Mouse (Mus musculus) urinary bladder, postnatal 25 days (tissue): ENCODE data around the gene S100a13.
A peak's percentile ranks its signal among the peaks of the same experiment; 100 is the strongest.

Source experiments
- DNase-seq: peaks from one replicate; pipeline ENCODE4 v3.0.0; 2022; ENCODE audit warnings: low spot score

Gene S100a13

GRCm38 (mm10) chr3:90513796-90514590 is at the start of gene S100a13, which contains the start of gene S100a1:
Gene S100a13 (plus strand): TSS chr3:90514435.
Gene S100a1 (minus strand): TSS chr3:90514392.
- DNase-seq = peak; percentile 61

DNA sequence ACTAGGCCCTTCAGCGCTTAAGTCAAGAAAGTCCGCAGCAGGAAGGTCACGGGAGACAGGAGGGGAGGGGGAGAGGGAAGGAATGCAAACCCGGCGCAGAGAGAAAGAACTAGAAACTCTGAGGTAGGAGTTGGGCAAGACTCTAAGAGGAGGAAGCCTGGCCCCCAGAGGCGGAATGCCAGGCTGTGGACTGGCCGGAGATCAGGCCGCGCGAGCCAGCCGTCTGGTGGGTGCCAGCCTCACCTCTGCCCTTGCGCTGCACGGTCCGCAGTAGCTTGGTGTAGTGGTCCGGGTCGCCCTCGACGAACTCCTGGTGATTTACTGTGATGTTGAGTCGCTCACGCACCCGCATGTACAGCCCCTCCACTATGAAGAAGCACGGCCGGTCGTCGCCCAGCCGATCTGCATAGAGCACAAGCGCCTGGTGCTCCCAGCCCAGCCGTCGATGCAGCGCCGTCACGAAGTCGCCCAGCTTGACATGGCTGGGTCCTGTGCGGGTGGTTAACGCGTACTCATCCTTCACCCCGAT is 49.6 kb upstream of the S100a13 start:
- DNase-seq = no peak

DNA sequence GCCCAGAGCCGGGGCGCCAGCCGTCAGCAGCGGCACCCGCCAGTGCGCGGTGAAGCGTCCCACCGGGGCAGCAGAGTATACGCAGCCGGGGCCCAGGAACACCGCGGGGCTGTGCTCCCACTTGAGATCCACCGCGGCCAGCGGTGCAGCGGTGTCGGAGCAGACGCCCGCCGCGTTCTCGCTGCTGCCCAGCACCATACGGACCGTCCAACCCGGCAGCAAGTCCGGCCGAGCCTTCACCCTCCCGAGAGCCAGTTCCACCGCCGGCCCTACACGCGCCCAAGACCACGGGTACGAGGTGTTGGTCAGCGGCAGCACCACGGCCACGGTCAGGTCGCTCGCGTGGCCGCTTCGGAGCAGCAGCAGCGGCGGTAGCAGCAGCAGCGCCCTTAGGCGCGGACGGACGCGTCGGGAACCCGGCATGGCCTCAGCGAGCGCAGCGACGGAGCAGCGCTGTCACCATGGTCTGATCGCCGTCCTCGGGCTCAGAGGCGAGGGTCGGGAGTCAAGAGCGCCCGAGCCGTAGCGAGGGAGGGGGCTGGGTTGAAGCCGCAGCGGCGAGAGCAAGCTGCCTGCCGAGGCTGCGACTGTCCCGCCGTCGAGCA is 49.1 kb upstream of the S100a13 start:
- DNase-seq = peak; percentile 26

DNA sequence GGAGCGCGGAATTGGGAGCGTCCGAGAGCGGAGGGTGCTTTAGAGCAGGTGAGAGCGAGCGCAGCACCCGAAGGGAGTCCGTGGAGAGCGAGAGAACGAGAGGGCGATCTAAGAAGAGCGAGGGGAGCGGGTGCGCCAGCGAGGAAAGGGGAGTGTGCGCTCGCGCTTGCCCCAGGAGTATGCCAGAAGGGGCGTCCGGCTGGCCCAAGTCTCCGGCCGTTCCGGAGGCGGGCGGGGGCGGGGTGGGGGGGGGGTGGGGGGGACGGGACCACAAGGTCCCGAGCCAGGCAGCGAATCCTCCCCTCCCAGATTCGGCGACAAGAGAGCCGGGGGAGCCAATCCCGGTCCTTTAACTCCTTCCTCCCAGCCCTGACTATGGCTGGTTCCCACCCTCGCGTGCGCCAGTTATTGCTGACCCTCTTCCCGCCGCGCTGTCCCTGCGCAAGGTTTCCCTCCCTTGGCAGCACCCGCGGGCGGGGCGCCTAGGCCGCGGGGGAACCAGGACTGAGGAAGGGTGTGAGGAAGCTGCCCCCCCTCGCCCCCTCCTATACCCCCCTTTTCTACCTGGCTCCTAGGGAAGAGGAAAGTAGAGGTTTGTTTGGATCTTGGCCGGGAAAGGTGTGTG is 48.4 kb upstream of the S100a13 start, which contains the start of gene Npr1:
Gene Npr1, minus strand, starts transcription at position 181 of the 625 bp plus-strand sequence.
- peak; percentile 19 for DNase-seq

- peak; percentile 44 for DNase-seq
Measured at GRCm38 (mm10) chr3:90466311-90466766, 47.9 kb upstream of the S100a13 start.

- no peak for DNase-seq
Measured at GRCm38 (mm10) chr3:90467618-90468300, 46.5 kb upstream of the S100a13 start.

DNA sequence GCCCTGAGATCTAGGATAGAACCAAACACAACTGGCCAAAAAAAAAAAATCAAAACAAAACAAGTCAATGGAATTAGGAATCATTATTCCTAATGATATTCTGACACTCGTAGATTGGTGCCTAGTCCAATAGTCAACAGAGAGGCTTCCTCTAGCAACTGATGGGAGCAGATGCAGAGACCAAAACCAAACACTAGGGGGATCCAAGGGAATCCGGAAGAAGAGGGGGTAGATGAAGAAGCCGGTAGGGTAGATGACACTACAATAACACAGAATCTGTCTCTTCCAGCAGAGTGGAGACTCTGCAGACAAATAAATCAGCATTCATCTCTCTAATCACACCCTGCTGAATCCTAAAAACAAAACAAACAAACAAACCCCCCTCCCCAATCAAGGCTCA is 42.0 kb upstream of the S100a13 start:
- peak; percentile 30 for DNase-seq

GRCm38 (mm10) chr3:90475151-90475830 is 38.9 kb upstream of the S100a13 start:
- no peak for DNase-seq

GRCm38 (mm10) chr3:90475831-90476611 is 38.2 kb upstream of the S100a13 start, which contains the start of gene Ilf2:
Gene Ilf2 (plus strand): TSS chr3:90476126.
- peak; percentile 86 for DNase-seq

- no peak for DNase-seq
Measured at GRCm38 (mm10) chr3:90486998-90487397, 27.2 kb upstream of the S100a13 start.

DNA sequence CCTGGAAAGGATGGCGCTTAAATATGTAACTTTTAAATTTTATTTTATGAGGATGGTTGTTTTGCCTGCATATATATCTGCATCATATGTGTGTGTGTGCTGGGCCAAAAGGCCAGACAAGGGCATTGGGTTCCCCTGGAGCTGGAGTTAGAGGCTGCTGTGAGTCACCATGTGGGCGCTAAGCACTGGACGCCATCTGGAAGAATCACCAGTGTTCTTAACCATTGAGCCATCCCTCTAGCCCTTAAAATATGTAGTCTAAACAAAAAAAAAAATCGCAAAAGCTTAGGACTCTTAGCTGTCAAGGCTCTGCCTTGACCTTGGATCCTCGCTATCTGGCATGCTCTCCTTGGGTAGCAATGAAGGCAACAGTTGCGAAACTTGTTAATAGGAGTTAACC is 25.7 kb upstream of the S100a13 start:
- no peak for DNase-seq

- DNase-seq = peak; percentile 93
Measured at GRCm38 (mm10) chr3:90490696-90491256, 23.5 kb upstream of the S100a13 start, which contains the start of gene Snapin. Gene Snapin (minus strand): TSS chr3:90491033.

- no peak for DNase-seq
Measured at GRCm38 (mm10) chr3:90491350-90491749, 22.9 kb upstream of the S100a13 start.

DNA sequence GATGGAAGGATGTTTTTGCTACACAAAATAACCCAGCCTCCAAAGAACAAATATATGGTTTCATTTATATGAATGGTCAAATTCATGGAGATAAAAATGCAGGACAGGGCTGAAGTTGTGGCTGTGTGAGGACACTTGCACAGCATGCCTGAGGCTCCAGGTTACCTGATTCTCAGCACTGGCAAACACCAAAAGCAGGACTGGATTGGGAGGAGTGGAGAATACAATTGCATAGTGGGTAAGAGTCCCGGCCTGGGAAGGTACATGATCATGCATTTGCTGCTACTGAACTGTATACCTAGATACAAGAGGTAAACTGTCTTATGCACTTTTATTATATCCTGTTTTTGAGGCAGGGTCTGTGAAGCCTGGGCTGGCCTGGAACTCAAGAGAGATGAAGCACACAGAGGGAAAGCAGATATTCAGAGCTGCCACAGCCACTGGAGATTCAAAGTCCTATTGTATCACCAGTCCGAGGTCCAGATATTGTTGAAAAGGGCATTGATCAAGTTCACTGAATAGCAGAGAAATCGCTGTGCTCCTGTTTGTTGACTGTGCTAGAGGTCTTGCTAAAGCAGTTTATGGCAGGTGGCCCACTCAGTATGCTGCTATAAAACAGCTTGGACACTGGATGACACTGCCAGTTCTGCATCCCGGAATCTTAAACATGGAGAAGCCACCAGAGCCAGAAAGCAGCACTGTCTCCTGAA is 20.2 kb upstream of the S100a13 start:
- no peak for DNase-seq

DNA sequence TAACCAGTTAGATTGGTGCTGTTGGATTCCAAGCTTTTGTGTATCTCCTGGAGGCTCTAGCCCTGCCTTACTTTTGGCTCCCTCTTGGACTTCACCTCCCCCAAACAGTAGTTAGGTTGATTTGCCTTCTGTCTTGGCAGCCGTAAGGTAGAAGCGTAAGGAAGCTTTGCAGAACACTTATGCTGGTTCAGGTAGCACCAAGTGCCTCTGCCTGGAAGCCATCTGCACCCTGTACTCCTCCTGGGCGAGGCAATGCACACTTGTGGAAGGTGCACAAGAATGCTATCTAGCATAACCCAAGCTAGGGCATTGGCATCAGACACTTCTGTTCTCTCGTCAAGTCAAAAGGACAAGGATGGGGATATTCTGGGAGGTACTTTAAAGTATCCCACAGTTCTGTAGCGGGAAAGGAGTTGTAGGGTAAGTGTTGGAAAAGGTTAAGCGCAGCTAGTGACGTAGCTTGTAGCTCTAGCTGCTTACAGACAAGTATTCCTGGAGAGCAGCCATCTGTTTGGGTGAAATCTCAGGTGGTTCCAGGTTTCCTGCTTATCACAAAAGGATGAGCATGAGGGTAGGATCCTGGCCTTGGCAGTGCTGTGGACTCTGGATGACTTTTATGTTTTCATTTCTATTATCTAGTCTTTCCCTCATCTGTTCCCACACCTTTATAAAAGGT is 18.2 kb upstream of the S100a13 start:
- DNase-seq = no peak

DNA sequence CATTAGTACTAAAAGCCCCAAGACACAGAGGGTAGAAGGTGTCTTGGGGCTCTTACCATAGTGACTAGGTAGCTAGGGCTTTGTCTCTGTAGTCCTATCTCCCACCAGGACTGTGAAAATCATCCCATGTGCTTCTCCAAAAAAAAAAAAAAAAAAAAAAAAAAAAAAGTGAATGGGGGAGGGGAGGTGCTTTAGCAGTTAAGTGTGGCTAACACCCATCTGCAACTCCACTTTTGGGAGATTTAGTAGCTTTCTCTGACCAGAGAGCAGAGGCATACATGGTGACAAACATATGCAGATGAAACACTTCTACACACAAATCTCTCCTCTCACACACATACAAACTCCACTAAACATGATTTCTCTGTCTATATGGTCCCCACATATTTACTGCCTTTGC is 16.6 kb upstream of the S100a13 start:
- DNase-seq = no peak

GRCm38 (mm10) chr3:90503444-90503843 is 10.8 kb upstream of the S100a13 start:
- no peak for DNase-seq

- DNase-seq = no peak
Measured at GRCm38 (mm10) chr3:90505216-90505615, 9.0 kb upstream of the S100a13 start.

DNA sequence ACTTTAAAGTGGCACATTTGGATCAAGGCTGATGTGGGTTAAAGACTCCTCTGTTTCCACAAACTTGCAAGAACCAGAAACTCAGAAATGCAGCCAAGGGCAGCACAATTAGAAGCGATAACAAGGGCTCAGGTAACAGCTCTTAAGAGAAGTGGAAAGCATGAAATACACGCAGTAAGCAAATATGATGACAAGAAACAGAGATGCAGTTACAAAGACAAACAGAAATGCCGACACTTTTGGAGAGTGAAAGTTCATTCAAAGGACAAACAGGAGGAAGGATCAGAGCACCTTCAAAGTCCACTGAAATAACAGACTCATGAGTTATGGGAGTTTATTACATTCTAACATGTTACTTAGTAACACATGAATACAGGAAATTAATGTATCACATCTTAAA is 7.9 kb upstream of the S100a13 start:
- no peak for DNase-seq
